Mouse (Mus musculus) liver, adult 2 months (tissue): ENCODE measurements at regions not wholly inside any gene's neighbourhood (a gene's known extent, or its start where the extent isn't known, plus 50 kb on each side); places are given as distances from the start of the nearest gene placed in this dataset.

ENCODE experiments used
- DNase-seq: peaks from one replicate; pipeline ENCODE4 v3.0.0-alpha.2; 2011; ENCODE audit warnings: low read depth, low spot score; ENCODE audit errors: extremely low read depth
- H3K27ac ChIP-seq: fragments of 200-500 bp; replicated peaks from 2 replicates; pipeline ENCODE4 v1.5.1; 2012; ENCODE audit warnings: low read depth, mild to moderate bottlenecking, control low read depth, inconsistent platforms, low read length; ENCODE audit not compliant: insufficient read depth
- H3K27me3 ChIP-seq: fragments of 200-500 bp; 2 replicates; pipeline ENCODE4 v1.6.1; 2012; ENCODE audit warnings: mild to moderate bottlenecking, moderate library complexity, low read length, inconsistent platforms; ENCODE audit not compliant: control insufficient read depth, insufficient read depth
- H3K36me3 ChIP-seq: fragments of 200-500 bp; 2 replicates; pipeline ENCODE4 v1.6.1; 2012; ENCODE audit warnings: low read length, inconsistent platforms; ENCODE audit not compliant: control insufficient read depth, insufficient read depth
- H3K4me1 ChIP-seq: fragments of 200-500 bp; 2 replicates; pipeline ENCODE4 v1.6.1; 2011; ENCODE audit warnings: low read length; ENCODE audit not compliant: control insufficient read depth, insufficient read depth
- H3K4me3 ChIP-seq: fragments of 200-500 bp; 2 replicates; pipeline ENCODE4 v1.5.1; 2011; ENCODE audit warnings: low read depth, mild to moderate bottlenecking, control low read depth, low read length, moderate library complexity; ENCODE audit not compliant: insufficient read depth
- H3K79me2 ChIP-seq: fragments of 200-500 bp; 2 replicates; pipeline ENCODE4 v1.6.1; 2012; ENCODE audit warnings: inconsistent platforms, mild to moderate bottlenecking, low read length, moderate library complexity; ENCODE audit not compliant: control insufficient read depth, insufficient read depth
- H3K9ac ChIP-seq: fragments of 200-500 bp; 2 replicates; pipeline ENCODE4 v1.6.1; 2012; ENCODE audit warnings: low read depth, mild to moderate bottlenecking, control low read depth, inconsistent platforms, low read length
- CTCF ChIP-seq: fragments of 200-500 bp; IDR thresholded peaks from 2 replicates; pipeline ENCODE4 v1.5.1; 2011; ENCODE audit warnings: low read depth, low read length, control low read depth
- POLR2A ChIP-seq: fragments of 200-500 bp; IDR thresholded peaks from 2 replicates; pipeline ENCODE4 v1.6.1; 2011; ENCODE audit warnings: low read length, control low read depth; ENCODE audit not compliant: insufficient read depth; ENCODE audit errors: extremely low read depth
- WGBS: fragments of 180-500 bp; shearing (Covaris S2); methylation state at CpG from one replicate; pipeline ENCODE4 v1.1.7; 2018; 5-methylcytosine and 5-hydroxymethylcytosine counted together

- no peaks in the 10 kb centered on the region for H3K36me3 ChIP-seq
- no peak overlapping the region for H3K27ac ChIP-seq
- no peaks in the 10 kb centered on the region for H3K79me2 ChIP-seq
- no peak overlapping the region for H3K9ac ChIP-seq
- 95% methylated on average over 3 of the region's 3 CpGs for WGBS
- H3K4me1 ChIP-seq, result no peaks in the 10 kb centered on the region
- no peak for DNase-seq
- no peak for TF ChIP-seq CTCF
- no peak for TF ChIP-seq POLR2A
- no peaks in the 10 kb centered on the region for H3K27me3 ChIP-seq
- no peak overlapping the region for H3K4me3 ChIP-seq
Measured at GRCm38 (mm10) chr1:77589423-77589822, 74.5 kb upstream of the Epha4 start.

GRCm38 (mm10) chr1:77585520-77585919 is 70.6 kb upstream of the Epha4 start:
- Histone ChIP-seq H3K4me1 (no peaks in the 10 kb centered on the region), H3K79me2 (no peaks in the 10 kb centered on the region), H3K4me3 (no peak overlapping the region), H3K27ac (no peak overlapping the region), H3K27me3 (no peaks in the 10 kb centered on the region), H3K9ac (no peak overlapping the region), H3K36me3 (no peaks in the 10 kb centered on the region)
- TF ChIP-seq CTCF (no peak), POLR2A (no peak)
- no peak for DNase-seq
- 75% methylated on average over 3 of the region's 3 CpGs for WGBS

- no peak overlapping the region for H3K4me3 ChIP-seq
- TF ChIP-seq POLR2A (no peak), CTCF (no peak)
- H3K27me3 ChIP-seq, result no peaks in the 10 kb centered on the region
- DNase-seq, result no peak
- H3K9ac ChIP-seq, result no peak overlapping the region
- H3K79me2 ChIP-seq, result no peaks in the 10 kb centered on the region
- H3K36me3 ChIP-seq, result no peaks in the 10 kb centered on the region
- no peak overlapping the region for H3K27ac ChIP-seq
- no peaks in the 10 kb centered on the region for H3K4me1 ChIP-seq
- WGBS, result 90% methylated on average over 6 of the region's 6 CpGs
Measured at GRCm38 (mm10) chr1:77568081-77568480, 53.2 kb upstream of the Epha4 start.

GRCm38 (mm10) chr1:77567657-77568056 is 52.8 kb upstream of the Epha4 start:
- no peaks in the 10 kb centered on the region for H3K79me2 ChIP-seq
- H3K4me3 ChIP-seq, result no peak overlapping the region
- H3K9ac ChIP-seq, result no peak overlapping the region
- no peaks in the 10 kb centered on the region for H3K36me3 ChIP-seq
- no peak for DNase-seq
- WGBS, result 71% methylated on average over 7 of the region's 7 CpGs
- H3K4me1 ChIP-seq, result no peaks in the 10 kb centered on the region
- TF ChIP-seq POLR2A (no peak), CTCF (no peak)
- no peak overlapping the region for H3K27ac ChIP-seq
- no peaks in the 10 kb centered on the region for H3K27me3 ChIP-seq
